Mouse (Mus musculus) embryonic facial prominence, embryonic 14.5 days (tissue): Measurements from ENCODE around the gene Naf1. TPM values are rescaled to one million over a fixed set of nuclear protein-coding genes. Genes with fewer than 3 reads are reported as not detected.

ENCODE experiments used
- ATAC-seq: fragments of 200-750 bp; cut with Nextera tagmentation; 2 replicates; pipeline ENCODE4 v1.8.0; 2017; ENCODE audit warnings: low read depth, moderate number of reproducible peaks, moderate TSS enrichment
- DNase-seq: peaks from one replicate; pipeline ENCODE4 v3.0.0-alpha.2; 2015; ENCODE audit warnings: low spot score
- H3K27ac ChIP-seq: fragments of 300-500 bp; sonication (generic); replicated peaks from 2 replicates; pipeline ENCODE4 v1.5.1; 2014; ENCODE audit warnings: low read depth, mild to moderate bottlenecking, low read length, moderate library complexity
- H3K27me3 ChIP-seq: fragments of 300-500 bp; sonication (generic); replicated peaks from 2 replicates; pipeline ENCODE4 v1.6.1; 2014; ENCODE audit warnings: low read length; ENCODE audit not compliant: control insufficient read depth, insufficient read depth
- H3K36me3 ChIP-seq: fragments of 300-500 bp; sonication (generic); 2 replicates; pipeline ENCODE4 v1.6.1; 2014; ENCODE audit warnings: low read length, mixed read lengths; ENCODE audit not compliant: control insufficient read depth, insufficient read depth
- H3K4me1 ChIP-seq: fragments of 300-500 bp; sonication (generic); 2 replicates; pipeline ENCODE4 v1.6.1; 2014; ENCODE audit warnings: antibody characterized with exemption, low read length; ENCODE audit not compliant: control insufficient read depth, insufficient read depth
- H3K4me2 ChIP-seq: fragments of 300-500 bp; sonication (generic); 2 replicates; pipeline ENCODE4 v1.6.1; 2014; ENCODE audit warnings: low read depth, mild to moderate bottlenecking, low read length, moderate library complexity, mixed read lengths
- H3K4me3 ChIP-seq: fragments of 300-500 bp; sonication (generic); 2 replicates; pipeline ENCODE4 v1.5.1; 2014; ENCODE audit warnings: low read depth, mild to moderate bottlenecking, low read length
- H3K9ac ChIP-seq: fragments of 300-500 bp; sonication (generic); 2 replicates; pipeline ENCODE4 v1.6.1; 2014; ENCODE audit warnings: low read depth, mild to moderate bottlenecking, low read length, moderate library complexity, mixed read lengths
- H3K9me3 ChIP-seq: fragments of 300-500 bp; sonication (generic); 2 replicates; pipeline ENCODE4 v1.6.1; 2016; ENCODE audit warnings: low read length; ENCODE audit not compliant: control insufficient read depth
- WGBS: fragments of 180-500 bp; shearing (Covaris S2); extraction: QIAGEN DNeasy Blood & Tissue Kit; methylation state at CpG from one replicate; pipeline ENCODE4 v1.1.7; 2014; 5-methylcytosine and 5-hydroxymethylcytosine counted together
- polyA plus RNA-seq: library from polyadenylated mRNA; unstranded; fragments of >200 nt; fragmentation: Nextera tagmentation; extraction: Ambion mirVana; gene quantifications from 2 replicates; pipeline ENCODE4 v1.2.1, GENCODE M21; 2014

The Naf1 gene
- polyA plus RNA-seq, 1 experiment from 2014 or later, result 4.4 TPM

DNA sequence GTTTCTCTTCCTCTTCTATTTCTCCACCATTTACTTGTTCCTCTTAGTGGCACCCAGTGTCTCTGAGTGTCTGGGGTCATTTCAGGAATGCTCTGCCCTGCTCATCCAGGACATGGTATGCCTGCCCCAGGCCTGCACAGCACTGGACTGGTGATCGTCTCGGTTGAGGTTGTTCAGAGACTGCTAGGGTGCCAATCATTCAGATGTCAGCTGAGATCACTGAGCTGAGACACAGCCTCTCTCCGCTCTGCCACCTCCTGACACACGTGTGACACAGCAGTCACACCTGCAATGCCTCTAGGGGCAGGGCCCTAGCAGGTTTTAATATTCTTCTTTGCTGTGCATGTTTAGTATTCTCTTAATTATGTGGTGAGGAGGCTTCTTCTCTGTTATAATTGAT lies 58.5 kb downstream of the Naf1 start:
- ATAC-seq (no peak), DNase-seq (no peak)
- H3K27ac ChIP-seq, result no peak overlapping the region
- no peaks in the 10 kb centered on the region for H3K9me3 ChIP-seq
- no peaks in the 10 kb centered on the region for H3K27me3 ChIP-seq
- no peak overlapping the region for H3K4me3 ChIP-seq
- WGBS, result 59% methylated on average over 4 of the region's 4 CpGs
- H3K36me3 ChIP-seq, result no peaks in the 10 kb centered on the region
- no peak overlapping the region for H3K4me2 ChIP-seq
- no peak overlapping the region for H3K9ac ChIP-seq
- no peaks in the 10 kb centered on the region for H3K4me1 ChIP-seq

DNA sequence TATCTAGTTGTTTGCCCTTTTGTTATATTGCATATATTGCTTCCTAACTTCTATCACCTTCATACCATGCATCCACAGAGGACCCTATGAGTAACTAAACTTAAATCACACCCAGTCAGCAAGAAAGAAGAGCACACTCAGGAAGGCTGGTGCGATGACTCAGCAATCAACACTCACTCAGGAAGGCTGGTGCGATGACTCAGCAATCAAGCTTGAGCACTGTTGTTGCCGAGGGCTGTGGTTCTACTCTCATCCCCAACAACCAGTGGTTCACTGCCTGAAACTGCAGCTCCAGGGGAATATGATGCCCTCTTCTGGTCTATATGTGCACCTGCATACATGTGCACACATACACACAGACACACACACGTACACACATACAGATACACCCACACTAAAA lies 73.7 kb downstream of the Naf1 start:
- no peaks in the 10 kb centered on the region for H3K27me3 ChIP-seq
- no peaks in the 10 kb centered on the region for H3K9me3 ChIP-seq
- no peak for ATAC-seq
- 90% methylated on average over 4 of the region's 4 CpGs for WGBS
- H3K36me3 ChIP-seq, result no peaks in the 10 kb centered on the region
- no peak for DNase-seq
- no peak overlapping the region for H3K27ac ChIP-seq
- H3K4me2 ChIP-seq, result no peak overlapping the region
- H3K9ac ChIP-seq, result no peak overlapping the region
- H3K4me1 ChIP-seq, result no peaks in the 10 kb centered on the region
- H3K4me3 ChIP-seq, result no peak overlapping the region

DNA sequence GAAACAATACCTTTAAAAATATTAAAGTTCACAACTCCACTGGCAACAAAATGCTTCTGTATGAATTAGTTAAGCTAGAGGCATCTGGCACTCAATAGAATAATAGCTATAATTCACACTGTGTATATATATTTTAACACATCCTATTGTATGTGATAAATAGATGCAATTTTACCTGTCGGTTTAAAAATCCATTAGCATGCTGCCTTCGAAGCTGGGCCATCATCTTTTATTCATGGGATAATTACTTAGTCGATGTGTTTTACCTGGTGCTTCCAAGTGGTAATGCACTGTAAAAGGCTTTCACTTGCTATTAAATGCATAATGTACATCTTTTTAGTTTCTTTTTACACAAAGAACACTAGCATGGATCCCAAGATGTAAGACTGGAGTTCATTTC lies 76.2 kb downstream of the Naf1 start:
- Histone ChIP-seq H3K27ac (no peak overlapping the region), H3K4me1 (no peaks in the 10 kb centered on the region), H3K9ac (no peak overlapping the region), H3K36me3 (no peaks in the 10 kb centered on the region), H3K9me3 (no peaks in the 10 kb centered on the region), H3K4me3 (no peak overlapping the region), H3K27me3 (no peaks in the 10 kb centered on the region), H3K4me2 (no peak overlapping the region)
- WGBS, result 82% methylated on average over 3 of the region's 3 CpGs
- ATAC-seq (no peak), DNase-seq (no peak)

Other genes starting within 250 kb of the Naf1 start
- 0.14 and 0.35 TPM in 2 replicates for gene Npy5r, start 172.1 kb upstream of the Naf1 start, polyA plus RNA-seq
- 2.6 and 2.8 TPM in 2 replicates for gene Npy1r, start 163.0 kb upstream of the Naf1 start, polyA plus RNA-seq